Mouse (Mus musculus) thymus, adult 2 months (tissue): ENCODE data around the gene Sh3d21.

Source experiments
- CTCF ChIP-seq: fragments of 200-500 bp; IDR thresholded peaks from 2 replicates; pipeline ENCODE4 v1.5.1; 2012; ENCODE audit warnings: mild to moderate bottlenecking, control low read depth, low read length, moderate library complexity, borderline replicate concordance; ENCODE audit not compliant: control insufficient read depth, poor library complexity, insufficient read depth; ENCODE audit errors: extremely low read depth
- POLR2A ChIP-seq: fragments of 200-500 bp; IDR thresholded peaks from 2 replicates; pipeline ENCODE4 v1.6.1; 2012; ENCODE audit warnings: mild to moderate bottlenecking, low read length, control low read depth, moderate library complexity; ENCODE audit not compliant: control insufficient read depth, poor library complexity, insufficient read depth; ENCODE audit errors: extremely low read depth

DNA sequence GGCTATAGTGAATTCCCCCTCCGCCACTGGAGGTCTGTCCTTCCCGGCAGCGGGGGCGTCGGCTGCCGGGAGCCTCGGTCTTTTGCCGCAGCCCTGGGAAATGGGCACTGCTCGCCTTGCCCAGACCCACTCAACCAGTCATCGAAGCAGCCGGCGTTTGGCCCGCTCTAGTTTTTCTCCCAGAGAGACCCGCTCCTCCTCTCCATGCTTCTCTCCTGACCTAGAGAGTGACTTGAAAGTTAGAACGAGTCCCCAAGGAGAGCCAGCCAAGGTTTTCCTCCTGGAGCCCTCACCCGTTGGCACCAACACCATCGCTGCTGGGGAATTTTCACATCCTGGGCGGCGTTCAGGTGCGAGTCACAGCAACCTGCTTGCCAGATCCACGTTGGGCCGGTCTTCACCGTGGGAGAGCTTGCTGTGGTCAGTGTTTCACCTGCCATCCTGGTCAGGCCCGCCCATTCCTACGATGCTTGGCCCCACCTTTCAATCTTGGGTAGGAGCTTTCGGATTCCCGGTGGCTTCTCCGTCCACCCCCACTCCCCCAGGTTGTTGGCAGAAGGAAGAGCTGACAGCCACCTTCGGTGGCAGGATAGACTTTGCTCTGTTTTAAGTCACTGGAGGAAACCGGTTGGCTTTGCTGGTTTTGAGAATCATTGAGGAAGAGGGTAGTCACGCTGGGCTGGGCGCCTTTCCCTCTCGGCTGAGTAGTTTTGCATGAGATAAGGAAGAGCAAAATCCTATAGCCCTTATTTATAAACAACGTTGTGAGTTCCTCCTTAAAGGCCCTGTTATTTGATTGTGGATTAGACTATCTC is 58.8 kb downstream of the Sh3d21 start:
- no peak for TF ChIP-seq POLR2A
- no peak for TF ChIP-seq CTCF
